Mouse (Mus musculus) cerebellum, adult 9-11 months (tissue): ENCODE results near the gene Palld.

Experiments used
- DNase-seq: peaks from one replicate; pipeline ENCODE4 v3.0.0; 2022

The Palld gene

GRCm38 (mm10) chr8:61715351-61716125 is 187.0 kb downstream of the Palld start:
- no peak for DNase-seq

GRCm38 (mm10) chr8:61714293-61714831 is 188.1 kb downstream of the Palld start:
- no peak for DNase-seq

GRCm38 (mm10) chr8:61713195-61713990 is 189.1 kb downstream of the Palld start:
- no peak for DNase-seq

- DNase-seq: no peak
Measured at GRCm38 (mm10) chr8:61712426-61712825, 190.1 kb downstream of the Palld start.

- no peak for DNase-seq
Measured at GRCm38 (mm10) chr8:61708586-61709305, 193.7 kb downstream of the Palld start.

GRCm38 (mm10) chr8:61705491-61705890 is 197.0 kb downstream of the Palld start:
- no peak for DNase-seq

GRCm38 (mm10) chr8:61702122-61702521 is 200.4 kb downstream of the Palld start:
- DNase-seq: no peak

- DNase-seq: no peak
Measured at GRCm38 (mm10) chr8:61700932-61701681, 201.4 kb downstream of the Palld start.

- no peak for DNase-seq
Measured at GRCm38 (mm10) chr8:61700298-61700697, 202.2 kb downstream of the Palld start.

GRCm38 (mm10) chr8:61698959-61699358 is 203.5 kb downstream of the Palld start:
- no peak for DNase-seq

- no peak for DNase-seq
Measured at GRCm38 (mm10) chr8:61697728-61698385, 204.6 kb downstream of the Palld start.

- no peak for DNase-seq
Measured at GRCm38 (mm10) chr8:61696846-61697455, 205.5 kb downstream of the Palld start.

GRCm38 (mm10) chr8:61695416-61695815 is 207.1 kb downstream of the Palld start:
- DNase-seq: no peak

- no peak for DNase-seq
Measured at GRCm38 (mm10) chr8:61692866-61693265, 209.6 kb downstream of the Palld start.

GRCm38 (mm10) chr8:61692129-61692528 is 210.4 kb downstream of the Palld start:
- DNase-seq: no peak

- no peak for DNase-seq
Measured at GRCm38 (mm10) chr8:61691391-61691790, 211.1 kb downstream of the Palld start.

- DNase-seq: no peak
Measured at GRCm38 (mm10) chr8:61687071-61687470, 215.4 kb downstream of the Palld start.

GRCm38 (mm10) chr8:61686340-61686739 is 216.2 kb downstream of the Palld start:
- no peak for DNase-seq

GRCm38 (mm10) chr8:61685280-61685679 is 217.2 kb downstream of the Palld start:
- DNase-seq: no peak

- DNase-seq: no peak
Measured at GRCm38 (mm10) chr8:61684280-61684939, 218.1 kb downstream of the Palld start.

GRCm38 (mm10) chr8:61682902-61683301 is 219.6 kb downstream of the Palld start:
- no peak for DNase-seq
